Mouse (Mus musculus) stomach, postnatal 0 days (tissue): Measurements from ENCODE around the gene Rfesd. TPM values are rescaled to one million over a fixed set of nuclear protein-coding genes. Genes with fewer than 3 reads are reported as not detected.

Source experiments
- ATAC-seq: fragments of 200-750 bp; cut with Nextera tagmentation; 2 replicates; pipeline ENCODE4 v1.8.0; 2017; ENCODE audit not compliant: low FRiP score, low TSS enrichment
- DNase-seq: peaks from one replicate; pipeline ENCODE4 v3.0.0-alpha.2; 2016; ENCODE audit warnings: low spot score
- H3K27ac ChIP-seq: fragments of 300-500 bp; sonication (generic); replicated peaks from 2 replicates; pipeline ENCODE4 v1.5.1; 2014; ENCODE audit warnings: mild to moderate bottlenecking, control low read depth
- H3K27me3 ChIP-seq: fragments of 300-500 bp; sonication (generic); 2 replicates; pipeline ENCODE4 v1.6.1; 2014; ENCODE audit warnings: low read length; ENCODE audit not compliant: control insufficient read depth, insufficient read depth
- H3K36me3 ChIP-seq: fragments of 300-500 bp; sonication (generic); 2 replicates; pipeline ENCODE4 v1.6.1; 2014; ENCODE audit warnings: low read length, mixed read lengths; ENCODE audit not compliant: control insufficient read depth, insufficient read depth
- H3K4me1 ChIP-seq: fragments of 300-500 bp; sonication (generic); replicated peaks from 2 replicates; pipeline ENCODE4 v1.6.1; 2014; ENCODE audit warnings: antibody characterized with exemption; ENCODE audit not compliant: control insufficient read depth, insufficient read depth
- H3K4me2 ChIP-seq: fragments of 300-500 bp; sonication (generic); replicated peaks from 2 replicates; pipeline ENCODE4 v1.6.1; 2014; ENCODE audit warnings: low read depth, mild to moderate bottlenecking, control low read depth, moderate library complexity
- H3K4me3 ChIP-seq: fragments of 300-500 bp; sonication (generic); 2 replicates; pipeline ENCODE4 v1.5.1; 2014; ENCODE audit warnings: low read depth, low read length, control low read depth
- H3K9ac ChIP-seq: fragments of 300-500 bp; sonication (generic); 2 replicates; pipeline ENCODE4 v1.6.1; 2014; ENCODE audit warnings: mild to moderate bottlenecking, low read length, control low read depth, mixed read lengths
- H3K9me3 ChIP-seq: fragments of 300-500 bp; sonication (generic); 2 replicates; pipeline ENCODE4 v1.6.1; 2016; ENCODE audit warnings: low read length; ENCODE audit not compliant: control insufficient read depth
- CTCF ChIP-seq: IDR thresholded peaks from 2 replicates; pipeline ENCODE4 v1.5.1; 2016; ENCODE audit warnings: antibody characterized with exemption, low read depth, mild to moderate bottlenecking, moderate library complexity
- EP300 ChIP-seq: optimal IDR thresholded peaks from 2 replicates; pipeline ENCODE3; 2016; ENCODE audit warnings: antibody characterized with exemption
- WGBS: fragments of 180-500 bp; shearing (Covaris S2); extraction: QIAGEN DNeasy Blood & Tissue Kit; methylation state at CpG from one replicate; pipeline ENCODE4 v1.1.7; 2014; 5-methylcytosine and 5-hydroxymethylcytosine counted together
- polyA plus RNA-seq: library from polyadenylated mRNA; unstranded; fragments of >200 nt; fragmentation: Nextera tagmentation; extraction: Ambion mirVana; gene quantifications from 2 replicates; pipeline ENCODE4 v1.2.1, GENCODE M21; 2015

Gene Rfesd
- polyA plus RNA-seq, 1 experiment from 2014 or later = 18.6 TPM

DNA sequence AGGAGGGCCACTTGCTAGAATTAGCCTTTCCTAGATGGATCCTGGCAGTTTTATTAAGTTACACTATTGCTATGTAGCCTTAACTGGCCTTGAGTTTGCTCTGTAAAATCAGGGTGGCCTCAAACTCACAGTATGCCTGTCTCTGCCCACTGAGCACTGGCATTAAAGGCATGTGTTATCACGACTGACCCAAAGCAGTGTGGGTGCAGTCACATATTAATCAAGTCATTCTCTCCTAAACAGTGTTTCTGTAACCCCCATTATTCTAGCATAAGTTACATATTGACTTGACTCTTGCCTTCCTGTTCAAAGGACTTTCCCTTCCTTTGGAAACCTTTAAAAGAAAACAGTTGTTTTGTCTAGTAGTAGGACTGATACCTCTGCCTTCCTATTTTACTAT, 23.9 kb upstream of the Rfesd start:
- 55% methylated on average over 1 of the region's 1 CpGs for WGBS
- TF ChIP-seq CTCF (no peak), EP300 (no peak)

DNA sequence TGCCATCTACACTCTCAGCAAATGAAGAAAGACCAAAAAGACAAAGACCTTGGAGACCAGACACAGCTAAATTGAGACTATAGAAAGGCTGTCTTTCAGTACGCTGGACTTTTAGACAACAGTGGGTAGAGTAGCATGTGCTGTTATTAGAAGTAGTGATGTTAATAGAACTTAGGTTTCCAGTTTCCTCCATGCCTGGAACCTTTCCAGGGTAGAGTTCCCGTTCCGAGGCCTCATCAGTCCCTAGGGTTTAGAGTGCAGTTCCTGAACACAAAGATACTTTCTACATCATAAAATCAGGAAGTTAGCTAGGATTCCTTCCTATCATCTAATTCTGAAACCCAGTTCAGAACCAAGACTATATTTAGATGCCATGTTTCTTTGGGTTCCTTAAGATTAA, 6.1 kb upstream of the Rfesd start:
- DNase-seq (no peak), ATAC-seq (no peak)
- Histone ChIP-seq H3K4me2 (no peak overlapping the region), H3K9me3 (no peaks in the 10 kb centered on the region), H3K36me3 (no peaks in the 10 kb centered on the region), H3K4me1 (no peaks in the 10 kb centered on the region), H3K27ac (no peak overlapping the region), H3K9ac (no peak overlapping the region), H3K27me3 (no peaks in the 10 kb centered on the region), H3K4me3 (no peak overlapping the region)
- TF ChIP-seq CTCF (no peak), EP300 (no peak)
- 54% methylated on average over 3 of the region's 3 CpGs for WGBS

More for the DNA sequence above, 23.9 kb upstream of the Rfesd start:
- Histone ChIP-seq H3K4me3 (no peak overlapping the region), H3K4me2 (no peak overlapping the region), H3K36me3 (no peaks in the 10 kb centered on the region), H3K4me1 (no peaks in the 10 kb centered on the region), H3K27me3 (no peaks in the 10 kb centered on the region), H3K27ac (no peak overlapping the region), H3K9ac (no peak overlapping the region), H3K9me3 (no peaks in the 10 kb centered on the region)
- DNase-seq (no peak), ATAC-seq (no peak)

DNA sequence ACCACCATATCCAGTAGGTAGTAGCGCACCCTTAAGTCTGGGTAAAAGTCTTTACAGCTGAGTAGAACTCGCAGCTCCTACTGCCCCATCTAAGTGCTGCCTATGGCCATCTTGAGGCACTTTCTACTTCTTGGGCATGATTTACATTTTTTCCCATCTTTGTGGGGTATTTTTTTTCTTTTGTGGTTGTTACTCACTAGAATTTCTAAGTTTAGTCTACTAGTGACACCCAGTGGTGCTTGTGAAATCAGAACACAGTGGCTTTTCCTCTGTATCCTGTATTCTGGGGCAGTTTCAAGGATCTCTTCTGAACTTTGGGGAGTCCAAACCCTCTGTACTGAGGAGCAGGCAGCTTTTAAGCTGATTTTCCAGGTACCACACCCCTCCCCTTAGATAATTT, 3.3 kb upstream of the Rfesd start:
- H3K4me1 ChIP-seq = no peaks in the 10 kb centered on the region
- no peak for DNase-seq
- TF ChIP-seq EP300 (no peak), CTCF (peak; percentile 61)

DNA sequence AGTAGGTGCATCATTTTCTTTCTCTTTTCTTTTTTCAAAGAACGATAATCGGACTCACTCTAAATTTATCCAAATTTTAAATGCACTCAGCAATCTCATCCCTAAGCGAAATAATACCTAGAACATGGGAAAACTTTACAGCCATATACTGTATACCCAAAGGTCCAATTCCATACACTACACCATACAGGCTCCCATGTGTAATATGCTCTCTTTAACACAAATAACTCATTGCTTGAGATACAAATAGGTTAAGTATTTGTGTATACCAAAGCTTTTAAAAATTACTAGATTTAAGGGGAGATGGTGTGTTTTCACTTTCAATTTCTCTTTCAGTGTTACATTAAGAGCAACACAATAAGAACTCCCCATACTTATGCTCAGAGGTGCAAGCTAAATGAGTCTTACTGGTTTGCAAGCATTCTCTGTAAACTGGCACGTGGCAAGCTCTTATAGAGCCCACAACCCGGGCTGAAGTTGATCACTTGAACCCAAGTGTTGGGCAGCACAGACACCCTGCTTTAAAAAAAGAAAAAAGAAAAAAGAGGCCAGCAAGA, 403 bp upstream of the Rfesd start:
- H3K27ac ChIP-seq = no peak overlapping the region; the same call in 1 of the 2 replicates
- DNase-seq (no peak), ATAC-seq (peak; percentile 24)
- H3K36me3 ChIP-seq = no peaks in the 10 kb centered on the region
- H3K27me3 ChIP-seq = no peaks in the 10 kb centered on the region
- TF ChIP-seq CTCF = no peak
- no peak for TF ChIP-seq EP300
- 43% methylated on average over 5 of the region's 5 CpGs for WGBS
- H3K9ac ChIP-seq = no peak overlapping the region
- peak overlapping the region; percentile 54 for H3K4me2 ChIP-seq
- no peaks in the 10 kb centered on the region for H3K9me3 ChIP-seq
- no peaks in the 10 kb centered on the region for H3K4me1 ChIP-seq
- H3K4me3 ChIP-seq = peak overlapping the region; percentile 66

More for the DNA sequence above, 3.3 kb upstream of the Rfesd start:
- no peaks in the 10 kb centered on the region for H3K9me3 ChIP-seq
- no peak overlapping the region for H3K4me3 ChIP-seq
- no peak for ATAC-seq
- no peaks in the 10 kb centered on the region for H3K36me3 ChIP-seq
- WGBS = 88% methylated on average over 2 of the region's 2 CpGs
- no peak overlapping the region for H3K9ac ChIP-seq
- no peaks in the 10 kb centered on the region for H3K27me3 ChIP-seq
- H3K27ac ChIP-seq = no peak overlapping the region
- no peak overlapping the region for H3K4me2 ChIP-seq

DNA sequence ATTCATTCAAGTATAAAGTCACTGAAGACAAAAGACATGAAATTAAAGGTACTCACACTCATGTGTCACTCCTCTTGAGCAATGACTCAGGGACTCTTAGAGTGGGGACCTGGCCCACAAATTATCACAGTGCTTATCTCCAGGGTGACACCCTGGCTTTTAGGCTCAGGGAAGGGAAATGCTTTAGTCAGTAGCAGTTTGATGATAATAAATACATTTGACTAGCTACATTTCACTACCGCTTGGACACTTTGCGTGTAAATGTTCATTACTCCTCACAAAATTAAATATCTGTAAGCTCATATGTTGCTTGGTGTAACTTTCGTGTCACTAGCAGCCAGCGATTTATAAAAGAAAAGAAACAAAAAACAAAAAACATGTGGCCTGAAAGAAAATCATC, 1.1 kb downstream of the Rfesd start:
- Histone ChIP-seq H3K27ac (peak overlapping the region; percentile 98), H3K36me3 (no peaks in the 10 kb centered on the region), H3K27me3 (no peaks in the 10 kb centered on the region), H3K4me3 (peak overlapping the region; percentile 66), H3K4me1 (no peaks in the 10 kb centered on the region), H3K4me2 (peak overlapping the region; percentile 54), H3K9me3 (no peaks in the 10 kb centered on the region), H3K9ac (peak overlapping the region; percentile 86)
- 46% methylated on average over 4 of the region's 4 CpGs for WGBS
- no peak for TF ChIP-seq CTCF
- no peak for TF ChIP-seq EP300
- DNase-seq (no peak), ATAC-seq (no peak)

DNA sequence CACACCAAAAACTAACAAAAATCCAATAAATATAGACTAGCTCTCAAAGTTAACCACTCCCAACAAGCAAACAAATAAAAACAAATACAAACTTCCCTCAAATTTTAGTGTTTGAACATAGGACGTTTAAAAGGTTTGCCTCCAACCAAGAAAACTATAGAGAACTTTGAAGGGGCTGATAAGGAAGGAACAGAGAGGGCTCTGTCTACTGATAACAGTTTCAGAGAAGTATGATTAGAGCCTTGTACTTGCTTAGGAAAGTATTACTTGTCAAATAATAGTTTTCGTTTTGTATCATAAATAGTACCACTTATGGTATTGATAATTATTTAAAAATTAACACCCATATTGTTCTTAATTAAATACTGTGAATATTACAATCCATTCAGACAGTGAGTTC, 4.0 kb downstream of the Rfesd start:
- Histone ChIP-seq H3K9me3 (no peaks in the 10 kb centered on the region), H3K27me3 (no peaks in the 10 kb centered on the region), H3K4me1 (no peaks in the 10 kb centered on the region), H3K4me2 (no peak overlapping the region), H3K27ac (no peak overlapping the region), H3K36me3 (no peaks in the 10 kb centered on the region), H3K4me3 (no peak overlapping the region), H3K9ac (no peak overlapping the region)
- 57% methylated on average over 2 of the region's 2 CpGs for WGBS
- ATAC-seq = no peak
- no peak for DNase-seq
- TF ChIP-seq EP300 (no peak), CTCF (no peak)
